Mouse (Mus musculus) spleen, adult 2 months (tissue): Measurements from ENCODE around the gene Ccnd3. TPM values are rescaled to one million over a fixed set of nuclear protein-coding genes. Genes with fewer than 3 reads are reported as not detected.

Experiments
- DNase-seq, 2 experiments: peaks; one replicate each; pipeline versions ENCODE4 v3.0.0 to v3.0.0-alpha.2; 2012 to 2021; ENCODE audit warnings: low spot score in 2 of 2, low read depth in 1 of 2
- H3K27ac ChIP-seq: fragments of 200-500 bp; 2 replicates; pipeline ENCODE4 v1.5.1; 2012; ENCODE audit warnings: low read length, inconsistent platforms; ENCODE audit not compliant: insufficient read depth
- H3K27me3 ChIP-seq: fragments of 200-500 bp; 2 replicates; pipeline ENCODE4 v1.6.1; 2012; ENCODE audit warnings: mild to moderate bottlenecking, moderate library complexity, low read length, inconsistent platforms; ENCODE audit not compliant: control insufficient read depth, insufficient read depth
- H3K36me3 ChIP-seq: fragments of 200-500 bp; 2 replicates; pipeline ENCODE4 v1.6.1; 2012; ENCODE audit warnings: mild to moderate bottlenecking, low read length, inconsistent platforms; ENCODE audit not compliant: control insufficient read depth, insufficient read depth
- H3K4me1 ChIP-seq: fragments of 200-500 bp; 2 replicates; pipeline ENCODE4 v1.6.1; 2011; ENCODE audit warnings: inconsistent platforms; ENCODE audit not compliant: control insufficient read depth, insufficient read depth, insufficient read length
- H3K4me3 ChIP-seq: fragments of 200-500 bp; 2 replicates; pipeline ENCODE4 v1.5.1; 2011; ENCODE audit warnings: mild to moderate bottlenecking, inconsistent platforms; ENCODE audit not compliant: insufficient read depth, insufficient read length; ENCODE audit errors: extremely low read depth
- CTCF ChIP-seq: fragments of 200-500 bp; IDR thresholded peaks from 2 replicates; pipeline ENCODE4 v1.5.1; 2011; ENCODE audit warnings: mild to moderate bottlenecking, inconsistent platforms; ENCODE audit not compliant: insufficient read depth, insufficient read length, insufficient replicate concordance; ENCODE audit errors: extremely low read depth
- POLR2A ChIP-seq: fragments of 200-500 bp; IDR thresholded peaks from 2 replicates; pipeline ENCODE4 v1.6.1; 2011; ENCODE audit warnings: low read depth, low read length, inconsistent platforms
- WGBS: fragments of 180-500 bp; shearing (Covaris S2); methylation state at CpG from one replicate; pipeline ENCODE4 v1.1.7; 2018; 5-methylcytosine and 5-hydroxymethylcytosine counted together
- polyA plus RNA-seq: library from polyadenylated mRNA; depleted of rRNA; stranded (reverse); fragments of >200 nt; gene quantifications from 2 replicates; pipeline ENCODE4 v1.2.3, GENCODE M21; 2012

Gene Ccnd3
- polyA plus RNA-seq, 1 experiment = 171 TPM

- TF ChIP-seq CTCF (peak; percentile 93), POLR2A (no peak)
- Histone ChIP-seq H3K27me3 (no peaks in the 10 kb centered on the region), H3K4me3 (peak overlapping the region; percentile 33), H3K36me3 (peaks cover 16% of the 10 kb centered on the region), H3K27ac (peak overlapping the region; percentile 66), H3K4me1 (peaks cover 44% of the 10 kb centered on the region; the same call in 1 of the 2 replicates)
- 14% methylated on average over 25 of the region's 25 CpGs for WGBS
- DNase-seq = peak; percentile 93 to 95
Measured at GRCm38 (mm10) chr17:47511111-47512020, 6.5 kb downstream of the Ccnd3 start.

- no peak for DNase-seq
- peaks cover 25% of the 10 kb centered on the region for H3K36me3 ChIP-seq
- no peak overlapping the region; the same call in 1 of the 2 replicates for H3K27ac ChIP-seq
- WGBS = 52% methylated on average over 10 of the region's 10 CpGs
- H3K4me1 ChIP-seq = peaks cover 43% of the 10 kb centered on the region; the same call in 1 of the 2 replicates
- TF ChIP-seq POLR2A (no peak), CTCF (no peak)
- H3K27me3 ChIP-seq = no peaks in the 10 kb centered on the region
- H3K4me3 ChIP-seq = no peak overlapping the region
Measured at GRCm38 (mm10) chr17:47512956-47513775, 8.3 kb downstream of the Ccnd3 start.

GRCm38 (mm10) chr17:47515180-47515844 is 10.5 kb downstream of the Ccnd3 start:
- no peaks in the 10 kb centered on the region for H3K27me3 ChIP-seq
- TF ChIP-seq POLR2A (no peak), CTCF (no peak)
- H3K27ac ChIP-seq = no peak overlapping the region
- H3K4me1 ChIP-seq = peaks cover 37% of the 10 kb centered on the region; the same call in 1 of the 2 replicates
- no peak for DNase-seq
- H3K4me3 ChIP-seq = no peak overlapping the region
- 45% methylated on average over 7 of the region's 7 CpGs for WGBS
- peaks cover 22% of the 10 kb centered on the region for H3K36me3 ChIP-seq

GRCm38 (mm10) chr17:47516232-47516631 is 11.4 kb downstream of the Ccnd3 start:
- peaks cover 34% of the 10 kb centered on the region; the same call in 1 of the 2 replicates for H3K4me1 ChIP-seq
- H3K27ac ChIP-seq = no peak overlapping the region
- DNase-seq = no peak
- H3K36me3 ChIP-seq = peaks cover 22% of the 10 kb centered on the region
- no peak overlapping the region for H3K4me3 ChIP-seq
- WGBS = 96% methylated on average over 3 of the region's 3 CpGs
- TF ChIP-seq CTCF (no peak), POLR2A (no peak)
- no peaks in the 10 kb centered on the region for H3K27me3 ChIP-seq

GRCm38 (mm10) chr17:47518205-47518604 is 13.4 kb downstream of the Ccnd3 start:
- Histone ChIP-seq H3K27ac (peak overlapping the region; percentile 9; the same call in 1 of the 2 replicates), H3K4me3 (no peak overlapping the region), H3K36me3 (peaks cover 23% of the 10 kb centered on the region), H3K4me1 (peaks cover 36% of the 10 kb centered on the region), H3K27me3 (no peaks in the 10 kb centered on the region)
- 64% methylated on average over 8 of the region's 8 CpGs for WGBS
- no peak for TF ChIP-seq POLR2A
- TF ChIP-seq CTCF = no peak
- DNase-seq = no peak

- 3% methylated on average over 17 of the region's 17 CpGs for WGBS
- H3K36me3 ChIP-seq = peaks cover 15% of the 10 kb centered on the region
Measured at GRCm38 (mm10) chr17:47521551-47522258, 16.9 kb downstream of the Ccnd3 start.

More at GRCm38 (mm10) chr17:47521551-47522258, 16.9 kb downstream of the Ccnd3 start:
- DNase-seq = peak; percentile 57 to 64
- Histone ChIP-seq H3K27ac (peak overlapping the region; percentile 37; the same call in 1 of the 2 replicates), H3K4me3 (no peak overlapping the region), H3K4me1 (peaks cover 36% of the 10 kb centered on the region), H3K27me3 (no peaks in the 10 kb centered on the region)
- TF ChIP-seq POLR2A (no peak), CTCF (no peak)
